Mouse (Mus musculus) thymus, adult 2 months (tissue): ENCODE measurements at regions not wholly inside any gene's neighbourhood (a gene's known extent, or its start where the extent isn't known, plus 50 kb on each side); places are given as distances from the start of the nearest gene placed in this dataset.
"Not testable (repeated sequence)": the region's sequence is repeated elsewhere in the genome, so short reads cannot be mapped to it uniquely, and the experiment has no call there.

ENCODE experiments used
- CTCF ChIP-seq: fragments of 200-500 bp; IDR thresholded peaks from 2 replicates; pipeline ENCODE4 v1.5.1; 2012; ENCODE audit warnings: mild to moderate bottlenecking, control low read depth, low read length, moderate library complexity, borderline replicate concordance; ENCODE audit not compliant: control insufficient read depth, poor library complexity, insufficient read depth; ENCODE audit errors: extremely low read depth
- POLR2A ChIP-seq: fragments of 200-500 bp; IDR thresholded peaks from 2 replicates; pipeline ENCODE4 v1.6.1; 2012; ENCODE audit warnings: mild to moderate bottlenecking, low read length, control low read depth, moderate library complexity; ENCODE audit not compliant: control insufficient read depth, poor library complexity, insufficient read depth; ENCODE audit errors: extremely low read depth

DNA sequence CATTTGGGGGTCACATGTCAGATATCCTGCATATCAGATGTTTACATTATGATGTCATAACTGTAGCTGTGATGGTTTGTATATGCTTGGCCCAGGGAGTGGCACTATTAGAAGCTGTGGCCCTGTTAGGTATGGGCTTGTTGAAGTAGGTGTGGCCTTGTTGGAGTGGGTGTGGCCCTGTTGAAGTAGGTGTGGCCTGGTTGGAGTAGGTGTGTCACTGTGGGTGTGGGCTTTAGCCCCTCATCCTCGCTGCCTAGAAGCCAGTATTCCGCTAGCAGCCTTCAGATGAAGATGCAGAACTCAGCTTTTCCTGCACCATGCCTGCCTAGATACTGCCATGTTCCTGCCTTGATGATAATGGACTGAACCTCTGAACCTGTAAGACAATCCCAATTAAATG lies 71.4 kb downstream of the Cpn2 start:
- TF ChIP-seq CTCF, POLR2A: not testable (repeated sequence)
